28 mouse cellular contexts compared by ENCODE assay signal in genomic region chr4:54969671-54970295, GRCm38 (mm10). TPM values are rescaled to one million over a fixed set of nuclear protein-coding genes. Genes with fewer than 3 reads are reported as not detected.
DNase-seq lines count a peak whose midpoint lies in the region; ATAC-seq and TF ChIP-seq lines count a peak whose summit lies in the region.
"Had no signal": no experiment of that assay in that cellular context is flagged by ENCODE, and none has a peak within 500 bp of the region (broad histone marks: within the 10 kb centered on the region; RNA-seq: fewer than 3 reads in every experiment).

No protein-coding gene starts in this region.

- no peak overlapping the region for H3K9ac ChIP-seq in kidney, embryonic 15.5 days
- no peak overlapping the region for H3K9ac ChIP-seq in lung, postnatal 0 days (replicated peaks; ENCODE audit: low read depth)
- no peak overlapping the region for H3K9ac ChIP-seq in intestine, embryonic 16.5 days (ENCODE audit: low read depth, low read length)
- H3K9ac ChIP-seq: forebrain, embryonic 15.5 days; heart, embryonic 12.5 days; hindbrain, embryonic 14.5 days; limb, embryonic 12.5 days; liver, postnatal 0 days; neural tube, embryonic 12.5 days; stomach, embryonic 15.5 days had no signal

- H3K27me3 ChIP-seq in kidney, embryonic 15.5 days, result no peaks in the 10 kb centered on the region
- no peaks in the 10 kb centered on the region for H3K27me3 ChIP-seq in lung, postnatal 0 days (replicated peaks; ENCODE audit: insufficient read depth, low read length)
- H3K27me3 ChIP-seq in intestine, embryonic 16.5 days (replicated peaks; ENCODE audit: control insufficient read depth, insufficient read depth, low read length), result no peaks in the 10 kb centered on the region
- H3K27me3 ChIP-seq: CH12.LX; forebrain, embryonic 15.5 days; heart, embryonic 12.5 days; limb, embryonic 12.5 days; neural tube, embryonic 12.5 days; Patski; stomach, embryonic 15.5 days had no signal

- no peak for DNase-seq in kidney, adult 9 months
- peak; percentile 83 for DNase-seq in lung, postnatal 0 days (ENCODE audit: low spot score)
- no peak for DNase-seq in lung, adult 2 months
- DNase-seq in yolk sac, embryonic 10.5 days (ENCODE audit: low spot score), result peak; percentile 47
- no peak for DNase-seq in thymus, postnatal 0 days (ENCODE audit: low spot score)
- DNase-seq: adrenal gland, adult 2 months; B cell, adult 2 months; cerebellum, adult 11 months; cerebellum, adult 9-11 months; gastrocnemius, postnatal 10 days; kidney, postnatal 4 days; liver, postnatal 0 days; midbrain, embryonic 14.5 days; right cerebral cortex, adult 18-20 months; thymus, adult 18-20 months had no signal

- H3K27ac ChIP-seq in kidney, embryonic 15.5 days, result peak overlapping the region; percentile 54
- H3K27ac ChIP-seq in lung, postnatal 0 days (ENCODE audit: low read length), result no peak overlapping the region
- H3K27ac ChIP-seq in intestine, embryonic 16.5 days (ENCODE audit: low read length), result no peak overlapping the region
- H3K27ac ChIP-seq: embryonic facial prominence, embryonic 10.5 days; forebrain, embryonic 15.5 days; hindbrain, embryonic 14.5 days; limb, embryonic 12.5 days; neural tube, embryonic 12.5 days; stomach, embryonic 15.5 days had no signal

- no peak for TF ChIP-seq CTCF in lung, postnatal 0 days (IDR thresholded peaks at IDR 0.05)
- no peak for TF ChIP-seq CTCF in lung, adult 2 months (IDR thresholded peaks at IDR 0.05; ENCODE audit: insufficient read depth, low read length)

- no peaks in the 10 kb centered on the region for H3K9me3 ChIP-seq in kidney, embryonic 15.5 days (replicated peaks)
- H3K9me3 ChIP-seq in lung, postnatal 0 days (ENCODE audit: low read length), result no peaks in the 10 kb centered on the region
- H3K9me3 ChIP-seq in intestine, embryonic 16.5 days (ENCODE audit: control insufficient read depth, low read length), result no peaks in the 10 kb centered on the region
- H3K9me3 ChIP-seq: embryonic facial prominence, embryonic 10.5 days; forebrain, embryonic 15.5 days; heart, embryonic 12.5 days; limb, embryonic 12.5 days; neural tube, embryonic 12.5 days; stomach, embryonic 15.5 days had no signal

- ATAC-seq in kidney, embryonic 15.5 days (replicated peaks; ENCODE audit: low FRiP score), result 0 out of 2 replicates have a peak, but pooled peaks have one; percentile 9
- peak; percentile 64 for ATAC-seq in lung, postnatal 0 days
- 0 out of 2 replicates have a peak, but pooled peaks have one; percentile 10 for ATAC-seq in intestine, embryonic 16.5 days
- ATAC-seq: forebrain, embryonic 15.5 days; liver, postnatal 0 days; Patski had no signal

- peaks cover 57% of the 10 kb centered on the region for H3K4me1 ChIP-seq in kidney, embryonic 15.5 days
- H3K4me1 ChIP-seq in lung, postnatal 0 days (ENCODE audit: insufficient read depth, low read depth, low read length), result peaks cover 21% of the 10 kb centered on the region; the same call in 1 of the 2 replicates
- H3K4me1 ChIP-seq in lung, adult 2 months (ENCODE audit: control insufficient read depth, insufficient read depth, low read length), result peaks cover 10% of the 10 kb centered on the region
- H3K4me1 ChIP-seq in intestine, embryonic 16.5 days (ENCODE audit: control insufficient read depth, insufficient read depth, low read length), result peaks cover 28% of the 10 kb centered on the region

- TF ChIP-seq POLR2A in lung, adult 2 months (IDR thresholded peaks at IDR 0.05; ENCODE audit: borderline replicate concordance, extremely low read depth, low read depth, low read length), result no peak

- no peaks in the 10 kb centered on the region for H3K36me3 ChIP-seq in kidney, embryonic 15.5 days
- no peaks in the 10 kb centered on the region for H3K36me3 ChIP-seq in lung, postnatal 0 days (ENCODE audit: insufficient read depth, low read length)
- H3K36me3 ChIP-seq in intestine, embryonic 16.5 days (ENCODE audit: control insufficient read depth, insufficient read depth, low read length), result 0 out of 2 replicates have a peak, but pooled peaks cover 3% of the 10 kb centered on the region
- H3K36me3 ChIP-seq: forebrain, embryonic 15.5 days; G1E; heart, embryonic 12.5 days; stomach, embryonic 15.5 days had no signal

- 74% methylated on average over 12 of the region's 12 CpGs for WGBS in kidney, embryonic 15.5 days
- WGBS in lung, postnatal 0 days, result 62% methylated on average over 12 of the region's 12 CpGs
- 75% methylated on average over 12 of the region's 12 CpGs for WGBS in lung, adult 2 months
- 79% methylated on average over 12 of the region's 12 CpGs for WGBS in intestine, embryonic 16.5 days

- TF ChIP-seq EP300 in lung, postnatal 0 days (IDR thresholded peaks at IDR 0.05), result peak; percentile 77

- no peak overlapping the region for H3K4me3 ChIP-seq in kidney, embryonic 15.5 days (replicated peaks)
- no peak overlapping the region for H3K4me3 ChIP-seq in lung, postnatal 0 days (ENCODE audit: low read depth, low read length)
- H3K4me3 ChIP-seq in lung, adult 2 months (replicated peaks; ENCODE audit: extremely low read depth, low read depth, low read length), result no peak overlapping the region
- H3K4me3 ChIP-seq in intestine, embryonic 16.5 days (ENCODE audit: low read length), result no peak overlapping the region
- H3K4me3 ChIP-seq: embryonic facial prominence, embryonic 10.5 days; forebrain, embryonic 15.5 days; heart, embryonic 12.5 days; limb, embryonic 12.5 days; neural tube, embryonic 12.5 days; stomach, embryonic 15.5 days had no signal

- no peak overlapping the region for H3K4me2 ChIP-seq in kidney, embryonic 15.5 days
- H3K4me2 ChIP-seq in lung, postnatal 0 days (replicated peaks; ENCODE audit: low read depth, low read length), result no peak overlapping the region
- no peak overlapping the region for H3K4me2 ChIP-seq in intestine, embryonic 16.5 days (ENCODE audit: low read depth, low read length)
- H3K4me2 ChIP-seq: forebrain, embryonic 15.5 days; heart, embryonic 12.5 days; hindbrain, embryonic 14.5 days; limb, embryonic 12.5 days; liver, embryonic 11.5 days; neural tube, embryonic 12.5 days; stomach, embryonic 15.5 days had no signal

RNA-seq across cellular contexts. Expression of gene Zfp462, which starts 24.9 kb away (rescaled TPM):
- polyA plus RNA-seq in kidney, embryonic 15.5 days (2015; fragmentation: Nextera tagmentation; extraction: Ambion mirVana), result 3.9 and 4.7 TPM in 2 replicates
- polyA plus RNA-seq in lung, postnatal 0 days (2015; fragmentation: Nextera tagmentation; extraction: Ambion mirVana), result 1.5 and 1.8 TPM in 2 replicates
- 8.4 and 10.2 TPM in 2 replicates for polyA plus RNA-seq in lung, adult 2 months (2012; rRNA removed)
- polyA plus RNA-seq in intestine, embryonic 16.5 days (2015; fragmentation: Nextera tagmentation; extraction: Ambion mirVana), result 2.2 and 2.4 TPM in 2 replicates
- 0.54 and 0.57 TPM in 2 replicates for polyA plus RNA-seq in thymus, postnatal 0 days (2015; fragmentation: Nextera tagmentation; extraction: Ambion mirVana)
- polyA plus RNA-seq: G1E had no signal

Comparison
In these comparisons a context has a peak if more than half of its experiments do, and no peak if none do; other contexts are left out.
1. DNase-seq: peak in lung, postnatal 0 days (single experiment) and yolk sac, embryonic 10.5 days (single experiment); none in kidney, adult 9 months (single experiment), lung, adult 2 months (single experiment) and thymus, postnatal 0 days (single experiment).
2. ATAC-seq: peak in every context shown above with its lines; median percentile 64 in lung, postnatal 0 days; 10 in intestine, embryonic 16.5 days; 9 in kidney, embryonic 15.5 days.